Mouse (Mus musculus): Measurements from ENCODE around the gene Llcfc1.

DNA sequence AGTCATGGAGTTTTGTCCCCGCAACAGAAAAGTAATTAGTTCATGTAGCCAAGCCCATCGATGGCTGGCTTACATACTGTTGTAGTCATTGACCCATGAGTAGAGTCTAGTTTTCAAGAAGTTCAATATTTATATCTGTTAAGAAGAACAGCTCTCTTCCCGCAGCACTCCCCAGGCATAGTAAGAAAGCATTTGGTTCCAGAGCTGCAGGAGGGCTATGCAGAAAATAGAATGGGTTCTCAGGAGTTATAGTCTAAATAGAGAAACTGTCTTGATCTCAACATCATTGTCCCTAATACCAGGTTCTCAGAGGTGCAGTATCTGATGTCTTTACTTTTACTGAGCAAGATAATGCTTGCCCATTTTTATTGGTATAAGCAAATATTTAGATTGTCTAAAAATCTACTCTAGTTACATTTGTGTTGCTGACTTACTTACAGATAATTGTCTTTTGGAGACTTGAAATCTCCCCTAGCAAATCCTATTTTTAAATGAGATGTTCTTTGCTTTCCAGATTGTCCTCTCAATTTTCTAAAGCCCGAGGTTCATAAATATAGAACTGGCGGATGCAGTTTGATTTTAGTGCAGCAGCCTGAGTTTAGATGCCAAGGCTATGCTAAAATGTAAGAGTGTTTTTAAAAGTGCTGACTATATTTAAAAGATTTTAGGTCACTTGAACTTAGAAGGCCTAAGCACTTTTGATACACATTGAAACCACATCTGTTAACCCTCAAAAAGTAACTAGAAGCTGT lies 50.7 kb downstream of the Llcfc1 start:
- TF ChIP-seq CTCF (IDR thresholded peaks at IDR 0.05; ENCODE audit: borderline replicate concordance, extremely low read depth, insufficient read depth, insufficient read length) (no peak), POLR2A (IDR thresholded peaks at IDR 0.05; ENCODE audit: borderline replicate concordance, extremely low read depth, insufficient read depth, insufficient read length, poor library complexity, severe bottlenecking) (no peak)

Measured in brain, embryonic 14.5 days (tissue).